Mouse (Mus musculus) frontal cortex, adult 2 months (tissue): ENCODE results near the gene Ctso. TPM values are rescaled to one million over a fixed set of nuclear protein-coding genes. Genes with fewer than 3 reads are reported as not detected.

Experiments
- DNase-seq, 2 experiments: peaks; one replicate each; pipeline ENCODE4 v3.0.0; 2022; ENCODE audit warnings: low spot score in 1 of 2; ENCODE audit errors: extremely low spot score in 1 of 2
- polyA plus RNA-seq: library from polyadenylated mRNA; depleted of rRNA; stranded (reverse); fragments of >200 nt; gene quantifications from 2 replicates; pipeline ENCODE4 v1.2.3, GENCODE M21; 2012; rRNA removed

The Ctso gene
- polyA plus RNA-seq, 1 experiment, result 32.6 TPM

DNA sequence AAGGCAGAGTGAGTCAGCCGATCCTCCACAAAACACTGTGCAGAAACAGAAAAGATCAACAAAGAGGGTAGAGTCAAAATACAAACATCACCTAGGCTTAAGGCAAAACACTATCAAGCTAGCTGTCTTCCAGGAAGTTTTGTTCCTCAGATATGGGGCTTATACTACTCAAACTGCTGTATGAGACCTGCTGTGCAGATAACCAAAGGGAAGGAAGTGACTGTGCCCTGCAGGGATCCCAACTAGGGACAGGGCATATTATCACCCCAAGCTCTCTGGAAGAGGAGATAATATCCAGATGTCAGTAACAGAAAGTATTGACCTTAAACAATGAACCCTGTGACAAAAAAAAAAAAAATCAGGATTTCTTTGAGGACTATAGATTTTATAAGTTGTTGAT lies 16.6 kb downstream of the Ctso start:
- no peak for DNase-seq

DNA sequence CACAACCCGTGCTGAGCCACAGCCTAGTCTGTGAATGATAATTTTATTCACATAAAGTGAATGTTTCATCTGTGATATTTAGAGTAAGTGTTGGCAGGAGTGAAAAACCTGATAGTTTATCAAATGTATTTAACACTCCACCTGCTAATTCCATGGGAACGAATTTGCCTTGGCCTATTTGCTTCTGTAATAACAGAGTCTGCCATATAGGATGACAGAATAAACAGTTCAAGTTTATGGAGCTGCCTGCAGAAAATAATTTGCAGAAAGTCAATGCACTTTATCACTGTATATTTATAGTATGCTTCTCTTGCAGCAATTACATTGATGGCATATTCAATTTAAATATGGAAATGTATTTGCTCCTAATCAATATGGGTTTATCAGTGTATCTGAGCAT lies 19.4 kb downstream of the Ctso start:
- no peak for DNase-seq

DNA sequence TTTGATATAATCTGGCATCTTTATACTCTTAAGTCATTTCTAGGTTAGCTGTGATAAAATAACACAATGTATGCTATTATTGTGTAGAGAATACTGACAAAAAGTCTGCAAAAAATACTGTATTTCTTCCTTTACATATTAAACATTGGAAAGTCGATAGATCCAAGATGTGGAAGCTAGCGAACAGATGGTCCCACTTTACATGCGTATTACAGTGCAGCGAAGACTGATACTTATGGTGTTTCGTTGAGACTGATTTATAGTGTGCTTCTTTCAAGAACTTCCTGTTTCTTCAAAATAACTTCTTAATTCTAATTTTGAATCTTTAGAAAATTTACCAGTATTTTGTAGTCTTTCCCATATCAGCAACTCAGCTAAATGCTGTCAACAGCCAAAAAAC lies 25.1 kb downstream of the Ctso start:
- no peak for DNase-seq

DNA sequence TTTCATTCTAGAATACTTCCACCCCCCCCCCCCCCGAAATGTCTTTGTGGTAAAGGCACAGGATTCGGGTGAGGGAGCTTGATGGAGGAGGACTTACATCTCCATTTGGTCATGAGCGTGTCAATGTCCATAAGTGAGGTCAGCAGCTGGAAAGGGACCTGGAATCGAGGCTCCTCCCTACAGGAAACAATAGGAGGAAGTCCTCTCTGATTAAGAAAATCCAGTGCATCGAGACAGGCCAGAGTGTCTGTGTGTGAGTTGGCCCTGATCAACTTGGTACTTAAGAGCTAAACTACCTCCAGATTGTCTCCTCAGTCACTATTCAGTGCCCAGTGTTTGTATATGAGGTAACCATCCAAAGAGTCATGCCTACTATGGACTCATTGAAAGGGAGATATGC lies 28.9 kb downstream of the Ctso start:
- DNase-seq, result no peak

DNA sequence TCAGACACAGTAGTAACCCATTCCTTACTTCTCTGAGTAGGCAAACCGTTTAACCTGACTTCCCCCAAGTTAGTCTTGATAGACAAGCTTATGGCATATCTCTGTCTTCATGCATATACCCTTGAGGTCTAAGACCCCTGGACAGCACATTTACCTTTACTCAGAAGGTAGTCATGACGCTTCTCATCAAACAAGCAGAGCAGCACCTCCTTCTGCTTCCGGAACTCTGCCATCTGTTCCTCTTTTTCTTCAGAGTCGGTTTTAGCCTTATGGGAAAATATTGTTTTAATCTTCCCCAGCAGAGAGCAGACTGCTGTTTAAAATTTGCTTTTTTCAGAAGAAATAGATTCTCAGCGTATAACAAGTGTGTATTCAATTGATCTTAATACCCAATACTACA lies 31.4 kb downstream of the Ctso start:
- DNase-seq, result peak in 1 of 2 experiments; percentile 22

DNA sequence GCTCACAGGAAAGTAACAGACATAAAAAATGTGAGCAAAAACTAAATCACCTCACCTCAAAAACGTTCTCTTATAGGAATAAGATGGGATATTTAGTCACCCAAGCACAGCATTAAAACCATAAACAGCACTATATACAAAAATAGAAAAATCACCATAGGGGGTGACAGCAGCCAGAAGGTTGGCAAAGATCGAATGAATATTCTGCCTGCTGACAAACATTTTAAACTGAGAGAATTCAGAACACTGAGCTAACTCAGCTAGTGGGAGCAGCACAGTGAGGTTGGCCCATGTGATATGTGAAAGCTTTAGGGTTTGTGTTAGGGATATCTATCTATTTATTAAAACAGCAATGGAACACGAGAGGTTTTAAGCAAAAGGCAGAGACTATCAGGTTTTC lies 32.2 kb downstream of the Ctso start:
- peak in 1 of 2 experiments; percentile 4 for DNase-seq

DNA sequence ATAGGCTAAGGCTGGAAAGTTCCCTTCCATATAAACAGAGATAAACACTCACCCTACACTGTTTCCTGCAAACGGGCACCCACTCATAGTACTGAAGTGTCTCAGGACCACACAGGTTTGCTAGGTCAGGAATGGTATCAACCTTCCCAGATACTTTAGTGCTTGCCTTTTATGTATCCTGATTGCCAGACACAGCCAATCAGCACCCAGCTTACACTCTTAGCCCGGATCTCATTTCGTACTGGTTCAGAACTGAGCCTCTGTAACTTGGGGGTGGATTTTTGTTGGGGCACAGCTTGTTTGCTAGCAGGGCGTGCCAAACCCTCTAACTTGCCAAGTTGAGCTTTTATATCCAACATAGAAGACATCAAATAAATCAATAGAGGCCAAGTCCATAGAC lies 43.2 kb downstream of the Ctso start:
- no peak for DNase-seq

DNA sequence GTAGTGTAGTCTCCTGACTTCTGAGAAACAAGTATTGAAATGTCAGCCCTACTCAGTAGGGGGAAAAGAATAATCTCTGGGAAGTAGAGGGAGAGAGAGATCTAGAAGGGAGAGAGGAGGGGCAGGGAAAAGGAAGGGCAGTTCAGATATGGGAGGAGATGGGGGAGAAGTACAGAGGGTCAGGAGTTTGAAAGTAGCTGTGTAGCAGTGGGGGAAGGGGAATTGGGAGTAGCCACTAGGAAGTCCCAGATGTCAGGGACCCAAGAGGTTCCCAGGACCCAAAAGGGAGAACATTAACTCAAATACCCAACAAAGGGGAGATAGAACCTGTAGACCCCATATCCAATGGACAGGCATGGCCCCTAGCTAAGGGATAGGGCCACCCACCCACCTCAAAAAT lies 43.7 kb downstream of the Ctso start, which contains the start of gene Tdo2:
Gene Tdo2 (minus strand): TSS at position 101 of the 400 bp plus-strand sequence.
- no peak for DNase-seq

DNA sequence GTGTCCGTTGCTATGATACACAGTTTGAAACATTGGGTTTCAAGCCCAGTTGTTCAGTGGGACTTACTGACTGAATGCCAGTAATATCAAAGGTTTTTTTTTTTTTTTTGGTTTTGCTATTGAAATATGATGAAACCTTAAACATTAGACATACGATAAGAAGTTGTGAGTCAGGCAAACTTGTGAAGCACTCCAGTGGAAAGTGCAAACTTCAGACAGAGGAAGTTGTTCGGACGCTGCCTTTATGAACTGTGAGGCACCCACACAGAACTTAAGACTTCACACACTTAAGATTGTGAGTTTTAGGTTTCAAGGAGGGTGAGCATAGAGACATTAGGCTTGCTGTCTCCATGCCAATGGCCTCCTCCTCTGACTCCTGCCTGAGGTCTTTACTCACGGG lies 49.2 kb downstream of the Ctso start:
- no peak for DNase-seq

DNA sequence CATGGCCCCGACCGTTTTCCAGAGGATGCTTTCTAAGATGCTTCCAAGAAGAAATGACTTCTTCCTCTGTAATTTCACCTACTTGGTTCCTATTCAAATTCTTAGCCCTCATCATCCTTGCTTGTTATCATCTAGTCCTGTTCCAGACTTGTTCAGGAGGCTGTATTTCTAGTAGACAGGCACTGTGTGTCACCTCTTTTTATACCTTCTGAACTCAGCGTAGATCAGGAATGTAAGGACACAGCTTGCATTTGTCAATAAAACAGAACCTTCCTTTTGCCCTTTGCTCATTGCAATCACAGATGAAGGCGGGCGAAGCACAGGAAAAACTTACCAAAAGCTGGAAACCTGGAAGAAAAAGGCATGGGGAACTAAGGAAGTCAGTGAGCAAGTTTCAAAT lies 49.6 kb downstream of the Ctso start, which contains the start of gene Asic5:
Gene Asic5 (plus strand): TSS at position 301 of the 400 bp plus-strand sequence.
- no peak for DNase-seq

DNA sequence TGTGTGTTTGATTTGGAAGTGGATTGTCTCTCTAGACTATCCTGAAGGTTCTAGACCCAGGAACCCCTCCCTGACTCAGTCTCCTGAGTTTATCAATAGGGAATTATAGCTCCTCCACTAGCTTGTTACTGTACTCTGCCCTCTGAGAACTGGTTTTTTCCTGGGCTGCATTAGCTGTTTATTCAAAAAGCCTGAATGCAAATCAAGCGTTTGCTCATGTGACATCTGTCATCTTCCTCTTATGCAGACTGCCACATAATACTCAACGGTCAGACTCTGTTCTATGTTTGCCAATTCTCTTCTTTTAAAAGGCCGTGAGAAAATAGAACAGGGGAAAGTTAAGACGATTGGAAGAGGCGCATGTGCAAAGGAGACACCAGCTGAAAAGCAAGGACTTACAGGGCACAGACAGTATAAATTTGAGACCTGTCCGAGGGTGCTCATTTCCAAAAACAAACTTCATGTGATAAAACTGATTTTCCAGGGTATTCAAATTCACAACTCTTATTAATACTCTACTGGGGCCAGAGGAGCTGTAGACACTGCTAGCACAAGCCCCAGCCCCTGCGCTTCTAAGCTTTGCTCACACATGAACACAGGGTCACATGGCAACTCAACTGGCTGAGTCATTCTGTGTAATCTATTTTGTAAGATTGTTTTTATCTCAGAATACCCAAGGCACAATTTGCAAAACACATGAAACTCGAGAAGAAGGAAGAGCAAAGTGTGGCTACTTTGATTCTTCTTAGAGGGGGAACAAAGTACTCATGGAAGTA lies 50.9 kb downstream of the Ctso start:
- DNase-seq, result no peak

DNA sequence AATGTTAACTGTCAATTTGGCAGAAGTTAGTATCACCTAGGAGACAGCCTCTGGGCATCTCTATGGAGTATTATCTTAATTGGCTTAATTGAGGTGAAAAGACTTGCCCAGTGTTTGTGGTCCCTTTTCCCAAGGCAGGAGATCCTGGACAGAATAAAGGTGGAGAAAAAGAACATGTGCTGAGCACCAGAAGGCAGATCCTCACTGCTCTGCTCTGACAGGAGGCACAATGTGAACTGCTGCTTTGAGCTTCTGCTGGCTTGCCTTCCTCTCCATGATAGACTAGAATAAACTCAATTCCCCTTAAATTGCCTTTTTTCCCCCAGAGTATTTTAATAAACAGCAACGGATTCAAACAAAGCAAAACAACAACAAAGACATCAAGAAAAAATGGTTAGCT lies 52.7 kb downstream of the Ctso start:
- no peak for DNase-seq

DNA sequence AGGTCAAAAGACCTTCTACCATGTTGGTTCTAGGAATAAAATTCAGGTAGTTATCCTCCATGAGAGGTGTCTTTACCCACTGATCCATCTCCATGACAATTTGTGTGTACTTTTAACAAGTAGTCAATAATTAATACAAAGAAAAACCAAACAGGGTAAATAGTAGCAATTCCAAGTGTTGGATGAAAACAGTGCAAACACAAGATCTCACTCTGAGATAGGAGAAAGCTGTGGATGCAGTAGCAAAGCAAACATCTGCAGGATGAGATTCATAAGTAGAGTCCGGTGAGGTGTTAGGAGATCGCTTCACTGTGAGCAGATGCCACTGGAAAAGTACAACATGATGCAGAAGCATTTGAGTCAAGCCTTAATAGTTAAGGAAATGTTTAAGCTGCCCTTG lies 53.7 kb downstream of the Ctso start:
- no peak for DNase-seq

DNA sequence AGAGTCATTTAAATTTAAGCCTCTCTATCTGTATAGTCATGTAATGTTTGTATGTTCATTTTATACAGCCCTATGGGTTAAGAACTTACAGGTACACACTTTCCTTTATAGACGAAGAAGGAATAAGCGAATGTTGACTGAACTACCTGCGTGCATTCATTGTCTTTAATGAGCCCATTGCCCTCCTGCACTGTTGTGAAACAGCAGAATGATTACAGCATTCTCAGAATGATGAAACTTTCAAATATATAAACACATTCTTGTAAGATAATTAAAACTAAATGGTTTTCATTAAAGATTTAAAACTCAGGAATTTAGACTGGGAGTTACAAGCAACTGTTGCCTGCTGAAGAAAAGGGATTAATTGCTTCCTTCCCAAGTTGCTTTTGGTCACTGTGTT lies 55.2 kb downstream of the Ctso start:
- no peak for DNase-seq

DNA sequence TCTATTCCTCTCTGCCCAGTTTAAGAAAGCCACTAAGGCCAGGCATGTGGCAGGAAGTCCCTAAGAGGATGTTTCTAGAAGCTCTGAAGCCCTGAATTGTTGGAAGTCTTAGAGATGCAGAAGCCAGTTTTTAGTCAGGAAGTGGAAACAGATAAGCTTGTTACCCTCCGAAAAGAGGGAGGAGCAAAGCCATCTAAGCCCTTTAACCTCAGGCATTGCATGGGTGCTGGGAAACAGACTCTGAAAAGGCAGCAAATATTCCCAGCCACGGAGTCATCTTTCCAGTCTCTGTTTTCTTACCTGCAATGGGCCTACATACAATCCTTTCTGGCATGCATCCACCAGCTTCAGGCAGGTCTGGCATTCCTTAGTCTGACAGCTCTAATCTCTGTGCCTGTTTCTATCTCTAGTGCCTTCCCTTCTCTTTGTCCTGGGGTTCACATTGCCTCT lies 57.3 kb downstream of the Ctso start:
- no peak for DNase-seq

DNA sequence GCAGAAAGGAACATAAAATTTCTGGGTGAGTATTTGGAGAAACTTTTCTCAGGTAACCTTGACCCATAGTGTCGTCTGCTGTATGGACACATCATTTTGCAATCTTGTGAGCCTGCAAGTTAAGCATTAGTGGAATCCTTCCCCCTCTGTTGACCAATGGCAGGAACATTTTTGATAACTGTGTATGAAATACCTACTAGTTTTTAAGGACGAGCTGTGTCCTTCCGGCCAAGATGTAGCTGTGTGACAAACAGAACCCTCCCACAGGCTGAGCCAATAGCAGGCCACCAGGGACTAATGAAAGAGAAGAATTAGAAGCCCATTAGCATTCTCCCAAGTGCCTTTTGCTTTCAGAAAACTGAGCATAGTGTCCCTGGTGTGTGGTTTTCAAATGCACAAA lies 58.1 kb downstream of the Ctso start:
- no peak for DNase-seq

DNA sequence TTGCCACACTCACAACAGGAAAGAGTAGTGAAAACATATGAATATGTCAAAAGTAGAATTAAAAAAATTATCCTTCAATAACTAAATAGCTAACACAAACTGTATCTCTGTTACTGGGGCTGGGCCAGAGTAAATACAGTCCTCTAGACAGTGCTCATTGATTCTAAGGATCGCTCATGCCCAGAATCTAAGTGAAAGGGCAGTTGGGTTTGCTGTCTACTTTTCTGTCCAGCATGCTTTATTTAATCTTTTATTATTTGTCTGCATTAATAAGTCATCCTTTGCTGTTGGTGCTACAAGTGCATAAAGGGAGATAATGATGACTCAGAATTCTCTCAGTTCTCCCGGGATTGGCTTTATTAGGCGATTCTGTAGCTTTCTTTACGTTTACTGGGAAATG lies 63.0 kb downstream of the Ctso start:
- no peak for DNase-seq

DNA sequence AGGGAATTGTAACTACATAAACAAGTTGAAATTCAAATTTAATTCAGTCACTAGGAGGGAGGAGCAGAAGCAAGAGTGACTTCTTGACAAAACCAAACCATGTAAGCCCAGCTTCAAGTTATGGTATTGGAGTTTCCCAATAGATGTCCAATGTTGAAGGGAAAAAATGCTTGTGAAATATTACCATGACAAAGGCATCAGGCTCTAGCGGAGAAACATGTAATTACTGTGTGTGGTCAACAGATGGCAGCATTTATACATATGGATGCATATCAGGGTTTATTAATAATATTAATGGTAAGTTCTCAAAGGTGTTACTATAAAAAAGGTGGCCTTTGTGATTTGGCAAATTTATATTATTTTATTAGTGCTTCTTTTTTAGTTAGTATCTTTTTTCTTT lies 63.6 kb downstream of the Ctso start:
- DNase-seq, result peak in 1 of 2 experiments; percentile 78

Other genes with a start within 250 kb of the Ctso start
- gene Tdo2, start 43.6 kb downstream of the Ctso start, polyA plus RNA-seq, result 0.38 and 1.1 TPM in 2 replicates
- not detected in 2 replicates for gene Asic5, start 49.7 kb downstream of the Ctso start, polyA plus RNA-seq
- 129 and 141 TPM in 2 replicates for gene Gucy1b1, start 142.1 kb downstream of the Ctso start, polyA plus RNA-seq
- gene Gucy1a1, start 213.2 kb downstream of the Ctso start, polyA plus RNA-seq, result 50.8 and 52.8 TPM in 2 replicates